Mouse (Mus musculus): Measurements from ENCODE around the gene Gm10471. TPM values are rescaled to one million over a fixed set of nuclear protein-coding genes. Genes with fewer than 3 reads are reported as not detected.
"Not testable (repeated sequence)": the region's sequence is repeated elsewhere in the genome, so short reads cannot be mapped to it uniquely, and the experiment has no call there.

The Gm10471 gene
- polyA plus RNA-seq (2012; rRNA removed): not detected in 2 replicates

GRCm38 (mm10) chr5:26089191-26089590, at the start of gene Gm10471:
Gene Gm10471 (minus strand): TSS chr5:26089291.
- not testable (repeated sequence) for DNase-seq; H3K27ac ChIP-seq (ENCODE audit: control insufficient read depth, insufficient read depth, low read length); H3K4me3 ChIP-seq (ENCODE audit: control insufficient read depth, insufficient read depth, low read length); H3K27me3 ChIP-seq (ENCODE audit: control insufficient read depth, insufficient read depth, low read length); H3K36me3 ChIP-seq (ENCODE audit: control insufficient read depth, insufficient read depth, low read length); H3K4me1 ChIP-seq (replicated peaks; ENCODE audit: control insufficient read depth, insufficient read depth, low read length)
- WGBS: 72% methylated on average over 1 of the region's 1 CpGs

- not testable (repeated sequence) for H3K4me3 ChIP-seq (ENCODE audit: control insufficient read depth, insufficient read depth, low read length); H3K4me1 ChIP-seq (replicated peaks; ENCODE audit: control insufficient read depth, insufficient read depth, low read length); H3K27me3 ChIP-seq (ENCODE audit: control insufficient read depth, insufficient read depth, low read length); DNase-seq; H3K27ac ChIP-seq (ENCODE audit: control insufficient read depth, insufficient read depth, low read length); H3K36me3 ChIP-seq (ENCODE audit: control insufficient read depth, insufficient read depth, low read length)
- no CpG with 5 or more reads among the region's 3 CpGs for WGBS
Measured at GRCm38 (mm10) chr5:26121321-26121720, 32.2 kb upstream of the Gm10471 start, which contains the start of gene Gm10220. Gene Gm10220 (minus strand): TSS chr5:26121421.

GRCm38 (mm10) chr5:26105262-26105661, 16.2 kb upstream of the Gm10471 start, which contains the start of gene 5031410I06Rik:
Gene 5031410I06Rik (minus strand): TSS chr5:26105362.
- H3K4me1 ChIP-seq (replicated peaks; ENCODE audit: control insufficient read depth, insufficient read depth, low read length); H3K27me3 ChIP-seq (ENCODE audit: control insufficient read depth, insufficient read depth, low read length); DNase-seq; H3K27ac ChIP-seq (ENCODE audit: control insufficient read depth, insufficient read depth, low read length); H3K4me3 ChIP-seq (ENCODE audit: control insufficient read depth, insufficient read depth, low read length); H3K36me3 ChIP-seq (ENCODE audit: control insufficient read depth, insufficient read depth, low read length): not testable (repeated sequence)
- no CpG with 5 or more reads among the region's 3 CpGs for WGBS

GRCm38 (mm10) chr5:26079023-26079422, 10.1 kb downstream of the Gm10471 start:
- DNase-seq; H3K4me1 ChIP-seq (replicated peaks; ENCODE audit: control insufficient read depth, insufficient read depth, low read length); H3K27me3 ChIP-seq (ENCODE audit: control insufficient read depth, insufficient read depth, low read length); H3K4me3 ChIP-seq (ENCODE audit: control insufficient read depth, insufficient read depth, low read length); H3K27ac ChIP-seq (ENCODE audit: control insufficient read depth, insufficient read depth, low read length); H3K36me3 ChIP-seq (ENCODE audit: control insufficient read depth, insufficient read depth, low read length): not testable (repeated sequence)

GRCm38 (mm10) chr5:26070716-26071115, 18.4 kb downstream of the Gm10471 start:
- no peak for TF ChIP-seq POLR2A (IDR thresholded peaks at IDR 0.05; ENCODE audit: control insufficient read depth, extremely low read depth, insufficient read depth, low read length, poor library complexity)
- no peak for TF ChIP-seq CTCF (IDR thresholded peaks at IDR 0.05; ENCODE audit: borderline replicate concordance, control insufficient read depth, extremely low read depth, insufficient read depth, low read length, poor library complexity)
- WGBS: 90% methylated on average over 24 of the region's 24 CpGs
- no peaks in the 10 kb centered on the region for H3K36me3 ChIP-seq (ENCODE audit: control insufficient read depth, insufficient read depth, low read length)

GRCm38 (mm10) chr5:26058481-26058880, 30.6 kb downstream of the Gm10471 start, which contains the start of gene Gm7347:
Gene Gm7347 (minus strand): TSS chr5:26058581.
- H3K27me3 ChIP-seq (ENCODE audit: control insufficient read depth, insufficient read depth, low read length); H3K4me1 ChIP-seq (replicated peaks; ENCODE audit: control insufficient read depth, insufficient read depth, low read length); H3K27ac ChIP-seq (ENCODE audit: control insufficient read depth, insufficient read depth, low read length); H3K36me3 ChIP-seq (ENCODE audit: control insufficient read depth, insufficient read depth, low read length); H3K4me3 ChIP-seq (ENCODE audit: control insufficient read depth, insufficient read depth, low read length); DNase-seq: not testable (repeated sequence)
- no CpG with 5 or more reads among the region's 2 CpGs for WGBS

More at GRCm38 (mm10) chr5:26070716-26071115, 18.4 kb downstream of the Gm10471 start:
- DNase-seq: no peak
- H3K27me3 ChIP-seq (ENCODE audit: control insufficient read depth, insufficient read depth, low read length): no peaks in the 10 kb centered on the region
- no peak overlapping the region for H3K4me3 ChIP-seq (ENCODE audit: control insufficient read depth, insufficient read depth, low read length)
- no peak overlapping the region for H3K27ac ChIP-seq (ENCODE audit: control insufficient read depth, insufficient read depth, low read length)
- H3K4me1 ChIP-seq (replicated peaks; ENCODE audit: control insufficient read depth, insufficient read depth, low read length): no peaks in the 10 kb centered on the region

- DNase-seq: not testable (repeated sequence)
Measured at GRCm38 (mm10) chr5:26039458-26039857, 49.6 kb downstream of the Gm10471 start, which contains the start of gene Speer4a. Gene Speer4a (minus strand): TSS chr5:26039558.

More at GRCm38 (mm10) chr5:26039458-26039857, 49.6 kb downstream of the Gm10471 start, which contains the start of gene Speer4a:
- not testable (repeated sequence) for H3K4me3 ChIP-seq (ENCODE audit: control insufficient read depth, insufficient read depth, low read length); H3K27me3 ChIP-seq (ENCODE audit: control insufficient read depth, insufficient read depth, low read length); H3K36me3 ChIP-seq (ENCODE audit: control insufficient read depth, insufficient read depth, low read length); H3K4me1 ChIP-seq (replicated peaks; ENCODE audit: control insufficient read depth, insufficient read depth, low read length); H3K27ac ChIP-seq (ENCODE audit: control insufficient read depth, insufficient read depth, low read length)
- WGBS: 71% methylated on average over 2 of the region's 2 CpGs

Other genes starting within 250 kb of the Gm10471 start
- not detected in 2 replicates for gene Gm21663, start 146.9 kb downstream of the Gm10471 start, polyA plus RNA-seq (2012; rRNA removed)
- gene Gm21671, start 134.9 kb downstream of the Gm10471 start, polyA plus RNA-seq (2012; rRNA removed): not detected in 2 replicates
- gene Gm21680, start 116.6 kb downstream of the Gm10471 start, polyA plus RNA-seq (2012; rRNA removed): not detected in 2 replicates
- 0.03 TPM in 1 of 2 replicates, not detected in the other for gene Gm21698, start 100.6 kb downstream of the Gm10471 start, polyA plus RNA-seq (2012; rRNA removed)
- not detected in 2 replicates for gene Gm1979, start 84.5 kb downstream of the Gm10471 start, polyA plus RNA-seq (2012; rRNA removed)
- gene Gm5862, start 66.4 kb downstream of the Gm10471 start, polyA plus RNA-seq (2012; rRNA removed): not detected in 2 replicates
- not detected in 2 replicates for gene Speer4a, start 49.7 kb downstream of the Gm10471 start, polyA plus RNA-seq (2012; rRNA removed)
- gene Gm7347, start 30.7 kb downstream of the Gm10471 start, polyA plus RNA-seq (2012; rRNA removed): not detected in 2 replicates
- 0.03 TPM in 1 of 2 replicates, not detected in the other for gene 5031410I06Rik, start 16.1 kb upstream of the Gm10471 start, polyA plus RNA-seq (2012; rRNA removed)
- not detected in 2 replicates for gene Gm10220, start 32.1 kb upstream of the Gm10471 start, polyA plus RNA-seq (2012; rRNA removed)
- gene Gm7361, start 168.4 kb upstream of the Gm10471 start, polyA plus RNA-seq (2012; rRNA removed): 0.11 TPM in 1 of 2 replicates, not detected in the other